Mouse (Mus musculus) intestine, embryonic 16.5 days (tissue): ENCODE results near the gene Pla2g5. TPM values are rescaled to one million over a fixed set of nuclear protein-coding genes. Genes with fewer than 3 reads are reported as not detected.

Experiments
- ATAC-seq: fragments of 200-750 bp; cut with Nextera tagmentation; 2 replicates; pipeline ENCODE4 v1.8.0; 2017; ENCODE audit warnings: moderate TSS enrichment, moderate library complexity
- H3K27ac ChIP-seq: fragments of 300-500 bp; sonication (generic); 2 replicates; pipeline ENCODE4 v1.5.1; 2014; ENCODE audit warnings: mild to moderate bottlenecking, low read length
- H3K27me3 ChIP-seq: fragments of 300-500 bp; sonication (generic); replicated peaks from 2 replicates; pipeline ENCODE4 v1.6.1; 2014; ENCODE audit warnings: low read length, control low read depth, mixed read lengths; ENCODE audit not compliant: control insufficient read depth, insufficient read depth
- H3K36me3 ChIP-seq: fragments of 300-500 bp; sonication (generic); 2 replicates; pipeline ENCODE4 v1.6.1; 2014; ENCODE audit warnings: low read length, control low read depth; ENCODE audit not compliant: control insufficient read depth, insufficient read depth
- H3K4me1 ChIP-seq: fragments of 300-500 bp; sonication (generic); 2 replicates; pipeline ENCODE4 v1.6.1; 2014; ENCODE audit warnings: low read length, control low read depth, mixed read lengths; ENCODE audit not compliant: control insufficient read depth, insufficient read depth
- H3K4me2 ChIP-seq: fragments of 300-500 bp; sonication (generic); 2 replicates; pipeline ENCODE4 v1.6.1; 2014; ENCODE audit warnings: low read depth, low read length, control low read depth
- H3K4me3 ChIP-seq: fragments of 300-500 bp; sonication (generic); 2 replicates; pipeline ENCODE4 v1.5.1; 2014; ENCODE audit warnings: mild to moderate bottlenecking, low read length
- H3K9ac ChIP-seq: fragments of 300-500 bp; sonication (generic); 2 replicates; pipeline ENCODE4 v1.6.1; 2014; ENCODE audit warnings: low read depth, low read length
- H3K9me3 ChIP-seq: fragments of 300-500 bp; sonication (generic); 2 replicates; pipeline ENCODE4 v1.6.1; 2016; ENCODE audit warnings: low read length, control low read depth; ENCODE audit not compliant: control insufficient read depth
- WGBS: fragments of 180-500 bp; shearing (Covaris S2); extraction: QIAGEN DNeasy Blood & Tissue Kit; methylation state at CpG from one replicate; pipeline ENCODE4 v1.1.7; 2014; 5-methylcytosine and 5-hydroxymethylcytosine counted together
- polyA plus RNA-seq: library from polyadenylated mRNA; unstranded; fragments of >200 nt; fragmentation: Nextera tagmentation; extraction: Ambion mirVana; gene quantifications from 2 replicates; pipeline ENCODE4 v1.2.1, GENCODE M21; 2015

The Pla2g5 gene
- polyA plus RNA-seq, 1 experiment from 2014 or later, result 0.23 TPM

DNA sequence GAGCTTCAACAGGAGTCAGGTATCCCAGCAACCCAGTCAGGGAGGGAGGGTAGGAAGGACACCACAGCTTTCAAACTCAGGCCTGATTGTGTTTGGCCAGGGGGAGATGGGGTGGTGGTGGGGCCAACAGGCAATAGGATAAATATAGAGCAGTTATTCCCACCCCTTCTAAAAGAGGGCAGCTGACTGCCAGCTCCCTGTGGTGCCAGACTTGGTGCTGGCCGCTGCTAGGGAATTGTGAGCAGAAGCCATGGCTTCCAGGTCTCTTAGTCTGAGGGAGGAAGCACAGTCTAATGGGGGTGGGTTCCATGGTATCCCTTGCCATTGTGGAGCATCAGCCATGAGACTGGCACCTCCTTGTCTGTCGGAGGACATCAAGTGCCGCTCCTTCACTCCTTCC is 109.7 kb downstream of the Pla2g5 start:
- Histone ChIP-seq H3K4me3 (no peak overlapping the region), H3K4me2 (no peak overlapping the region), H3K9me3 (no peaks in the 10 kb centered on the region), H3K36me3 (no peaks in the 10 kb centered on the region), H3K9ac (no peak overlapping the region), H3K27me3 (no peaks in the 10 kb centered on the region), H3K27ac (no peak overlapping the region), H3K4me1 (no peaks in the 10 kb centered on the region)
- WGBS, result 84% methylated on average over 3 of the region's 3 CpGs
- ATAC-seq, result no peak

DNA sequence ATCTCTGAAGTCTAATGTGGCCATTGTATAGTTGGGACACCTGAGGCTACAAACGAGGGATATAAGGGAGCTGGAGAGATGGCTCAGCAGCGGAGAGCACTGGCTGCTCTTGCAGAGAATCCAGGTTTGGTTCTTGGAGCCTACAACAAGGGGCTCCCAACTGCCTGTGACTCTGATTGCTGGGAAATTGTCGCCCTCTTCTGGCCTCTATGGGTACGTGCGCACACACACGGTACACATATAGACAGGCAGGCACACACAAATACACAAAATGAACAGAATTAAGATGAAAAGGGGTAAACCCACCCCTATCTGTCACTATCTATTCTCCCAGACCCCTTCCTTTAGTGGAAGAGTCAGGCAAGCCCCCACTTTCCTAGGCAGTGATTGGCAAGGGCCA is 110.7 kb downstream of the Pla2g5 start:
- Histone ChIP-seq H3K27ac (no peak overlapping the region), H3K4me1 (no peaks in the 10 kb centered on the region; the same call in 1 of the 2 replicates), H3K9me3 (no peaks in the 10 kb centered on the region), H3K27me3 (no peaks in the 10 kb centered on the region), H3K4me3 (no peak overlapping the region), H3K4me2 (no peak overlapping the region), H3K9ac (no peak overlapping the region), H3K36me3 (no peaks in the 10 kb centered on the region)
- 91% methylated on average over 6 of the region's 6 CpGs for WGBS
- ATAC-seq, result no peak

Other genes with a start within 250 kb of the Pla2g5 start
- 0.11 and 0.23 TPM in 2 replicates for gene Vwa5b1, start 227.6 kb downstream of the Pla2g5 start, polyA plus RNA-seq
- 0.13 and 0.16 TPM in 2 replicates for gene Pla2g2c, start 138.7 kb downstream of the Pla2g5 start, polyA plus RNA-seq
- gene Ubxn10, start 126.3 kb downstream of the Pla2g5 start, polyA plus RNA-seq, result 1.3 and 1.5 TPM in 2 replicates
- 2.3 and 2.7 TPM in 2 replicates for gene Pla2g2f, start 105.9 kb downstream of the Pla2g5 start, polyA plus RNA-seq
- gene Pla2g2d, start 87.7 kb downstream of the Pla2g5 start, polyA plus RNA-seq, result 0.44 and 0.75 TPM in 2 replicates
- gene Gm13030, start 10.5 kb upstream of the Pla2g5 start, polyA plus RNA-seq, result not detected in 2 replicates
- gene Pla2g2e, start 14.5 kb upstream of the Pla2g5 start, polyA plus RNA-seq, result 0.18 TPM in 1 of 2 replicates, not detected in the other
- 4.4 and 4.6 TPM in 2 replicates for gene Otud3, start 50.5 kb upstream of the Pla2g5 start, polyA plus RNA-seq
- 106 and 121 TPM in 2 replicates for gene Rnf186, start 103.6 kb upstream of the Pla2g5 start, polyA plus RNA-seq
- 16.3 and 17.1 TPM in 2 replicates for gene Tmco4, start 109.4 kb upstream of the Pla2g5 start, polyA plus RNA-seq
- gene Htr6, start 212.1 kb upstream of the Pla2g5 start, polyA plus RNA-seq, result 0.05 TPM in 1 of 2 replicates, not detected in the other
- 38.9 and 43.3 TPM in 2 replicates for gene Nbl1, start 229.5 kb upstream of the Pla2g5 start, polyA plus RNA-seq